Comparison of ENCODE assay signal across 7 mouse cellular contexts in genomic region chr3:69006246-69006760, GRCm38 (mm10). TPM values are rescaled to one million over a fixed set of nuclear protein-coding genes. Genes with fewer than 3 reads are reported as not detected.
DNase-seq lines count a peak whose midpoint lies in the region; ATAC-seq and TF ChIP-seq lines count a peak whose summit lies in the region.

No protein-coding gene starts in this region.

- no peaks in the 10 kb centered on the region for H3K27me3 ChIP-seq in lung, postnatal 0 days (replicated peaks; ENCODE audit: insufficient read depth, low read length)
- no peaks in the 10 kb centered on the region for H3K27me3 ChIP-seq in embryonic facial prominence, embryonic 12.5 days
- H3K27me3 ChIP-seq in intestine, embryonic 14.5 days (replicated peaks; ENCODE audit: control insufficient read depth, insufficient read depth, low read length): no peaks in the 10 kb centered on the region
- no peaks in the 10 kb centered on the region for H3K27me3 ChIP-seq in midbrain, embryonic 16.5 days (ENCODE audit: control insufficient read depth, insufficient read depth, low read depth, low read length)

- no peak for TF ChIP-seq EP300 in lung, postnatal 0 days (IDR thresholded peaks at IDR 0.05)

- H3K36me3 ChIP-seq in lung, postnatal 0 days (ENCODE audit: insufficient read depth, low read length): no peaks in the 10 kb centered on the region
- H3K36me3 ChIP-seq in embryonic facial prominence, embryonic 12.5 days: no peaks in the 10 kb centered on the region
- H3K36me3 ChIP-seq in intestine, embryonic 14.5 days (ENCODE audit: control insufficient read depth, insufficient read depth, low read length): peaks cover 6% of the 10 kb centered on the region
- H3K36me3 ChIP-seq in midbrain, embryonic 16.5 days (ENCODE audit: control insufficient read depth, insufficient read depth, low read length): no peaks in the 10 kb centered on the region

- no peak for TF ChIP-seq CTCF in lung, postnatal 0 days (IDR thresholded peaks at IDR 0.05)

- peaks cover 7% of the 10 kb centered on the region; the same call in 1 of the 2 replicates for H3K4me1 ChIP-seq in lung, postnatal 0 days (ENCODE audit: insufficient read depth, low read depth, low read length)
- H3K4me1 ChIP-seq in embryonic facial prominence, embryonic 12.5 days: peaks cover 9% of the 10 kb centered on the region; the same call in 1 of the 2 replicates
- H3K4me1 ChIP-seq in intestine, embryonic 14.5 days (replicated peaks; ENCODE audit: control insufficient read depth, insufficient read depth, low read length): peaks cover 18% of the 10 kb centered on the region
- peaks cover 9% of the 10 kb centered on the region; the same call in 1 of the 2 replicates for H3K4me1 ChIP-seq in midbrain, embryonic 16.5 days (ENCODE audit: control insufficient read depth, insufficient read depth, low read length)

- H3K9ac ChIP-seq in lung, postnatal 0 days (replicated peaks; ENCODE audit: low read depth): peak overlapping the region; percentile 79
- peak overlapping the region; percentile 94 for H3K9ac ChIP-seq in embryonic facial prominence, embryonic 12.5 days
- H3K9ac ChIP-seq in intestine, embryonic 14.5 days (ENCODE audit: low read length): peak overlapping the region; percentile 94
- peak overlapping the region; percentile 73 for H3K9ac ChIP-seq in midbrain, embryonic 16.5 days (ENCODE audit: low read depth, low read length)

- WGBS in lung, postnatal 0 days: 2% methylated on average over 21 of the region's 21 CpGs
- 5% methylated on average over 21 of the region's 21 CpGs for WGBS in embryonic facial prominence, embryonic 12.5 days
- 7% methylated on average over 21 of the region's 21 CpGs for WGBS in intestine, embryonic 14.5 days
- 4% methylated on average over 21 of the region's 21 CpGs for WGBS in midbrain, embryonic 16.5 days

- no peak for ATAC-seq in lung, postnatal 0 days
- ATAC-seq in embryonic facial prominence, embryonic 12.5 days (ENCODE audit: insufficient number of reproducible peaks, insufficient read depth, low FRiP score, low TSS enrichment): no peak
- no peak for ATAC-seq in intestine, embryonic 14.5 days (replicated peaks; ENCODE audit: low FRiP score, low TSS enrichment, low read depth)
- no peak for ATAC-seq in midbrain, embryonic 16.5 days
- ATAC-seq in inflammation-experienced regulatory T-cells, adult 6 months: no peak

- H3K9me3 ChIP-seq in lung, postnatal 0 days (ENCODE audit: low read length): no peaks in the 10 kb centered on the region
- H3K9me3 ChIP-seq in embryonic facial prominence, embryonic 12.5 days: no peaks in the 10 kb centered on the region
- H3K9me3 ChIP-seq in intestine, embryonic 14.5 days (ENCODE audit: control insufficient read depth, low read length): no peaks in the 10 kb centered on the region
- H3K9me3 ChIP-seq in midbrain, embryonic 16.5 days (replicated peaks; ENCODE audit: control insufficient read depth, low read length, poor library complexity, severe bottlenecking): no peaks in the 10 kb centered on the region

- H3K4me3 ChIP-seq in lung, postnatal 0 days (ENCODE audit: low read depth, low read length): peak overlapping the region; percentile 97
- H3K4me3 ChIP-seq in embryonic facial prominence, embryonic 12.5 days: peak overlapping the region; percentile 94
- peak overlapping the region; percentile 98 for H3K4me3 ChIP-seq in intestine, embryonic 14.5 days (ENCODE audit: low read depth, low read length)
- H3K4me3 ChIP-seq in midbrain, embryonic 16.5 days (ENCODE audit: low read depth, low read length): peak overlapping the region; percentile 97

- peak overlapping the region; percentile 92 for H3K27ac ChIP-seq in lung, postnatal 0 days (ENCODE audit: low read length)
- H3K27ac ChIP-seq in embryonic facial prominence, embryonic 12.5 days: peak overlapping the region; percentile 93; the same call in 1 of the 2 replicates
- H3K27ac ChIP-seq in intestine, embryonic 14.5 days (ENCODE audit: low read depth): peak overlapping the region; percentile 87; the same call in 1 of the 2 replicates
- H3K27ac ChIP-seq in midbrain, embryonic 16.5 days (ENCODE audit: low read length): no peak overlapping the region

- DNase-seq in lung, postnatal 0 days (ENCODE audit: low spot score): no peak
- no peak for DNase-seq in lung, adult 18-20 months
- no peak for DNase-seq in intestine, embryonic 14.5 days (ENCODE audit: low spot score)
- DNase-seq in cerebellum, adult 11-12 months: no peak

- H3K4me2 ChIP-seq in lung, postnatal 0 days (replicated peaks; ENCODE audit: low read depth, low read length): peak overlapping the region; percentile 80
- peak overlapping the region; percentile 85 for H3K4me2 ChIP-seq in embryonic facial prominence, embryonic 12.5 days (replicated peaks)
- peak overlapping the region; percentile 89 for H3K4me2 ChIP-seq in intestine, embryonic 14.5 days (ENCODE audit: low read length)
- peak overlapping the region; percentile 99 for H3K4me2 ChIP-seq in midbrain, embryonic 16.5 days (ENCODE audit: low read length)

RNA-seq across cellular contexts. Expression of gene Smc4, which starts 1.8 kb away (rescaled TPM):
- 74.2 and 86.6 TPM in 2 replicates for polyA plus RNA-seq in lung, postnatal 0 days (2015; fragmentation: Nextera tagmentation; extraction: Ambion mirVana)
- 168 and 174 TPM in 2 replicates for polyA plus RNA-seq in embryonic facial prominence, embryonic 12.5 days (2016; fragmentation: Nextera tagmentation; extraction: Ambion mirVana)
- 135 and 149 TPM in 2 replicates for polyA plus RNA-seq in intestine, embryonic 14.5 days (2014; fragmentation: Nextera tagmentation; extraction: Ambion mirVana)
- polyA plus RNA-seq in midbrain, embryonic 16.5 days (2015; fragmentation: Nextera tagmentation; extraction: Ambion mirVana): 23.4 and 30.3 TPM in 2 replicates
- 100 to 1,000 TPM; 271 to 449 (median 425) TPM for polyA plus RNA-seq in inflammation-experienced regulatory T-cells, adult 6 months (2017; shearing (Covaris generic))

RNA-seq across cellular contexts. Expression of gene Ift80, which starts 1.9 kb away (rescaled TPM):
- polyA plus RNA-seq in lung, postnatal 0 days (2015; fragmentation: Nextera tagmentation; extraction: Ambion mirVana): 5.9 and 8.9 TPM in 2 replicates
- polyA plus RNA-seq in embryonic facial prominence, embryonic 12.5 days (2016; fragmentation: Nextera tagmentation; extraction: Ambion mirVana): 22.2 and 24.5 TPM in 2 replicates
- polyA plus RNA-seq in intestine, embryonic 14.5 days (2014; fragmentation: Nextera tagmentation; extraction: Ambion mirVana): 12.5 and 15.3 TPM in 2 replicates
- 7.2 and 8.6 TPM in 2 replicates for polyA plus RNA-seq in midbrain, embryonic 16.5 days (2015; fragmentation: Nextera tagmentation; extraction: Ambion mirVana)
- polyA plus RNA-seq in inflammation-experienced regulatory T-cells, adult 6 months (2017; shearing (Covaris generic)): 100 to 1,000 TPM in 1 of 3 experiments, 10 to 100 TPM in 2; 24.6 to 128 (median 99.2) TPM

RNA-seq across cellular contexts. Expression of gene Trim59, which starts 38.3 kb away (rescaled TPM):
- polyA plus RNA-seq in lung, postnatal 0 days (2015; fragmentation: Nextera tagmentation; extraction: Ambion mirVana): 11.1 TPM in 2 replicates
- polyA plus RNA-seq in embryonic facial prominence, embryonic 12.5 days (2016; fragmentation: Nextera tagmentation; extraction: Ambion mirVana): 165 and 167 TPM in 2 replicates
- polyA plus RNA-seq in intestine, embryonic 14.5 days (2014; fragmentation: Nextera tagmentation; extraction: Ambion mirVana): 87.2 and 102 TPM in 2 replicates
- 31.9 and 39.5 TPM in 2 replicates for polyA plus RNA-seq in midbrain, embryonic 16.5 days (2015; fragmentation: Nextera tagmentation; extraction: Ambion mirVana)
- polyA plus RNA-seq in inflammation-experienced regulatory T-cells, adult 6 months (2017; shearing (Covaris generic)): 10 to 100 TPM; 23.5 to 40.1 (median 31.3) TPM
